In genomic region chr13:42244240-42245086, GRCm38 (mm10) we compare ENCODE assay signal across 8 mouse cellular contexts. TPM values are rescaled to one million over a fixed set of nuclear protein-coding genes. Genes with fewer than 3 reads are reported as not detected.
A peak's percentile ranks its signal among the peaks of the same experiment; 100 is the strongest.
DNase-seq lines count a peak whose midpoint lies in the region; ATAC-seq lines count a peak whose summit lies in the region.

No protein-coding gene starts in this region.

- no peak overlapping the region for H3K9ac ChIP-seq in limb, embryonic 11.5 days (ENCODE audit: low read length)

- no peaks in the 10 kb centered on the region for H3K9me3 ChIP-seq in limb, embryonic 11.5 days (ENCODE audit: control insufficient read depth, low read length)
- no peaks in the 10 kb centered on the region for H3K9me3 ChIP-seq in limb, embryonic 10.5 days (replicated peaks)

- H3K36me3 ChIP-seq in limb, embryonic 11.5 days (ENCODE audit: control insufficient read depth, insufficient read depth, low read length) = no peaks in the 10 kb centered on the region
- H3K36me3 ChIP-seq in limb, embryonic 10.5 days = no peaks in the 10 kb centered on the region

- DNase-seq in limb, embryonic 11.5 days (ENCODE audit: low spot score) = peak; percentile 24
- DNase-seq in limb, embryonic 10.5 days (ENCODE audit: low spot score) = no peak
- DNase-seq in ZHBTc4 (ENCODE audit: low read depth, low spot score) = peak; percentile 20
- DNase-seq in kidney, adult 18-20 months = peak; percentile 25
- DNase-seq in left cerebral cortex, postnatal 36 days (ENCODE audit: low spot score in 2 of 2) = peak; percentile 4 to 19
- DNase-seq in retina, embryonic 14.5 days (ENCODE audit: low spot score) = peak; percentile 76
- no peak for DNase-seq in testis, postnatal 14 days (ENCODE audit: low spot score)

- no peaks in the 10 kb centered on the region for H3K4me1 ChIP-seq in limb, embryonic 11.5 days (ENCODE audit: control insufficient read depth, insufficient read depth, low read length)
- H3K4me1 ChIP-seq in limb, embryonic 10.5 days = peaks cover 6% of the 10 kb centered on the region; the same call in 1 of the 2 replicates

- no peak for ATAC-seq in limb, embryonic 11.5 days (ENCODE audit: insufficient number of reproducible peaks, low FRiP score, low TSS enrichment, low read depth)
- peak; percentile 94 for ATAC-seq in frontal cortex, adult (ENCODE audit: low TSS enrichment)

- intact Hi-C loops in left cerebral cortex, postnatal 36 days (cut with DNase I) = loop anchor here (1.0 to 5.0 kb wide), 3 partner anchors 192 to 602 kb away; partner anchors contain the start of gene Hivep1

- no peak overlapping the region for H3K4me3 ChIP-seq in limb, embryonic 11.5 days (ENCODE audit: low read depth, low read length)
- H3K4me3 ChIP-seq in limb, embryonic 10.5 days = no peak overlapping the region

- WGBS in limb, embryonic 11.5 days = 62% methylated on average over 7 of the region's 7 CpGs
- 62% methylated on average over 7 of the region's 7 CpGs for WGBS in limb, embryonic 10.5 days

- no peak overlapping the region for H3K27ac ChIP-seq in limb, embryonic 11.5 days (replicated peaks; ENCODE audit: low read depth, low read length)
- no peak overlapping the region for H3K27ac ChIP-seq in limb, embryonic 10.5 days

- H3K4me2 ChIP-seq in limb, embryonic 11.5 days (ENCODE audit: low read depth, severe bottlenecking) = no peak overlapping the region

- H3K27me3 ChIP-seq in limb, embryonic 11.5 days (ENCODE audit: control insufficient read depth, insufficient read depth, low read length) = no peaks in the 10 kb centered on the region
- H3K27me3 ChIP-seq in limb, embryonic 10.5 days (ENCODE audit: low read depth, poor library complexity, severe bottlenecking) = no peaks in the 10 kb centered on the region

RNA-seq across cellular contexts. Expression of gene Edn1, which starts 56.8 kb away (rescaled TPM):
- polyA plus RNA-seq in limb, embryonic 11.5 days (2014; fragmentation: Nextera tagmentation; extraction: Ambion mirVana) = 0.74 and 0.99 TPM in 2 replicates
- 0.58 and 0.65 TPM in 2 replicates for polyA plus RNA-seq in limb, embryonic 10.5 days (2016; fragmentation: Nextera tagmentation; extraction: Ambion mirVana)
- total RNA-seq in left cerebral cortex, postnatal 36 days (2021) = 1 to 10 TPM; 3.1 to 3.2 TPM

Comparison
In these comparisons a context has a peak if more than half of its experiments do, and no peak if none do; other contexts are left out.
1. DNase-seq: peak in limb, embryonic 11.5 days (single experiment), ZHBTc4 (single experiment), kidney, adult 18-20 months (single experiment), left cerebral cortex, postnatal 36 days (2 of 2) and retina, embryonic 14.5 days (single experiment); none in limb, embryonic 10.5 days (single experiment) and testis, postnatal 14 days (single experiment).